Mouse (Mus musculus) CD4-positive helper T cell, adult 2 months (primary cell): ENCODE results near the gene Zfp106.

Experiments used
- DNase-seq: peaks from one replicate; pipeline ENCODE4 v3.0.0-alpha.2; 2012; ENCODE audit warnings: low read depth, missing footprints, low spot score

Zfp106 gene

GRCm38 (mm10) chr2:120476277-120477087 is 87.2 kb downstream of the Zfp106 start:
- no peak for DNase-seq

- DNase-seq = no peak
These were observed 92.8 kb downstream of the Zfp106 start for GRCm38 (mm10) chr2:120470856-120471255.

- DNase-seq = no peak
These were observed 93.9 kb downstream of the Zfp106 start for GRCm38 (mm10) chr2:120469715-120470114.

- no peak for DNase-seq
These were observed 94.4 kb downstream of the Zfp106 start for GRCm38 (mm10) chr2:120469220-120469619.

- no peak for DNase-seq
These were observed 95.6 kb downstream of the Zfp106 start for GRCm38 (mm10) chr2:120468011-120468410.

- no peak for DNase-seq
These were observed 98.3 kb downstream of the Zfp106 start for GRCm38 (mm10) chr2:120465397-120465785.

GRCm38 (mm10) chr2:120464732-120465396 is 98.8 kb downstream of the Zfp106 start:
- DNase-seq = no peak

GRCm38 (mm10) chr2:120464091-120464490 is 99.6 kb downstream of the Zfp106 start:
- no peak for DNase-seq

GRCm38 (mm10) chr2:120463328-120463727 is 100.3 kb downstream of the Zfp106 start:
- no peak for DNase-seq

GRCm38 (mm10) chr2:120460216-120460615 is 103.4 kb downstream of the Zfp106 start:
- no peak for DNase-seq
